Mouse (Mus musculus) lung, adult 2 months (tissue): Measurements from ENCODE around the gene Rhot2. TPM values are rescaled to one million over a fixed set of nuclear protein-coding genes. Genes with fewer than 3 reads are reported as not detected.

Experiments
- DNase-seq: peaks from one replicate; pipeline ENCODE4 v3.0.0; 2022
- H3K4me1 ChIP-seq: fragments of 200-500 bp; 2 replicates; pipeline ENCODE4 v1.6.1; 2011; ENCODE audit warnings: low read length; ENCODE audit not compliant: control insufficient read depth, insufficient read depth
- H3K4me3 ChIP-seq: fragments of 200-500 bp; replicated peaks from 2 replicates; pipeline ENCODE3; 2011; ENCODE audit warnings: low read depth, mild to moderate bottlenecking, control low read depth, low read length; ENCODE audit errors: extremely low read depth
- CTCF ChIP-seq: fragments of 200-500 bp; IDR thresholded peaks from 2 replicates; pipeline ENCODE4 v1.5.1; 2011; ENCODE audit warnings: mild to moderate bottlenecking, low read length, control low read depth; ENCODE audit not compliant: insufficient read depth
- POLR2A ChIP-seq: fragments of 200-500 bp; IDR thresholded peaks from 2 replicates; pipeline ENCODE4 v1.6.1; 2011; ENCODE audit warnings: low read depth, mild to moderate bottlenecking, control low read depth, low read length, borderline replicate concordance; ENCODE audit errors: extremely low read depth
- WGBS: fragments of 180-500 bp; shearing (Covaris S2); methylation state at CpG from one replicate; pipeline ENCODE4 v1.1.7; 2018; 5-methylcytosine and 5-hydroxymethylcytosine counted together
- polyA plus RNA-seq: library from polyadenylated mRNA; depleted of rRNA; stranded (reverse); fragments of >200 nt; gene quantifications from 2 replicates; pipeline ENCODE4 v1.2.3, GENCODE M21; 2012

Rhot2 gene
- polyA plus RNA-seq, 1 experiment, result 61.2 TPM

- Histone ChIP-seq H3K4me1 (peaks cover 11% of the 10 kb centered on the region), H3K4me3 (peak overlapping the region; percentile 75)
- DNase-seq, result no peak
- under 1% methylated on average over 38 of the region's 38 CpGs for WGBS
- no peak for TF ChIP-seq POLR2A
- TF ChIP-seq CTCF, result no peak
Observed at GRCm38 (mm10) chr17:25843636-25844395, 835 bp downstream of the Rhot2 start.

GRCm38 (mm10) chr17:25843122-25843521 lies 1.5 kb downstream of the Rhot2 start:
- no peak for DNase-seq
- 86% methylated on average over 4 of the region's 4 CpGs for WGBS
- no peak overlapping the region for H3K4me3 ChIP-seq
- H3K4me1 ChIP-seq, result peaks cover 11% of the 10 kb centered on the region
- no peak for TF ChIP-seq CTCF
- TF ChIP-seq POLR2A, result no peak

DNA sequence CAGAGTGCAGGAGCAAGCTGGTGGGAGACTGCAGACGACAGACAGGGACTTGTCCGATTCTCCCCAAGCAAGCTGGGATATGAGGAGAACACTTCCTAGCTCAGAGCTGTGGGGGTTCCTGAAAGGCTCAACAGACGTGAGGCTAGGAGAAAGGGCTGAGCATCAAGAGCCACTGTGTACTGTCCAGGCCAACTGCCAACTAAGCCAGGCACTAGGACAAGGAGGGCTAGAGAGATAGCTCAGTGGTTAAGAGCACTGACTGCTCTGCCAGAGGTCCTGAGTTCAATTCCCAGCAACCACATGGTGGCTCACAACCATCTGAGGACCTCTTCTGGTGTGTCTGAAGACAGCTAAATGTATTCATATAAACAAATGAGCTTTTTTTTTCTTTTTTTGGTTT lies 2.1 kb downstream of the Rhot2 start:
- no peak for TF ChIP-seq CTCF
- no peak for TF ChIP-seq POLR2A
- Histone ChIP-seq H3K4me1 (peaks cover 11% of the 10 kb centered on the region), H3K4me3 (no peak overlapping the region)
- whole genome bisulfite sequencing, result 78% methylated on average over 3 of the region's 3 CpGs
- DNase-seq, result no peak

- no peak for TF ChIP-seq CTCF
- no peak for TF ChIP-seq POLR2A
- WGBS, result 93% methylated on average over 22 of the region's 22 CpGs
- Histone ChIP-seq H3K4me3 (no peak within 1 kb of the TSS), H3K4me1 (peaks cover 18% of the 10 kb centered on the region)
- no peak for DNase-seq
Observed at GRCm38 (mm10) chr17:25841117-25841880, 3.4 kb downstream of the Rhot2 start, which contains the start of gene Gm20683. Gene Gm20683 (minus strand): TSS chr17:25841763.

DNA sequence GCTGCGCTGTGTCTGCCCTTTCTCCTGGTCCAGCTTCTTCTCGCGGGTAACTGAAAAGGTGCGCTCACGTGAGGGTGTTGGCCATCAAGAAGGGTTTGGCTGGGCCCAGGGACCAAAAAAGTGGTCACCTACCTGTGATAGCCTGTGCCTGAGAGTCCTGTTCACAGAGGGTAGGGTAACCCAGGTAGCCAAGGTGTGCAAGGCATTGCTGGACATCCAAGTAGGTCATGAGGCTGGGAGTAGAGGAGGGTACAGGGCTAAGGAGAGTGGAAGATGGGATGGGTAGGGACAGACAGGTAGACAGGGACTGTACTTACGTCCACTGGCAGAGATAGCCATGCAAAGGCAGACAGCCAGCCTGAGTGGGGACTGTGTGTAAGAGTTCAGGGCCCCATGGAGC lies 4.1 kb downstream of the Rhot2 start:
- TF ChIP-seq POLR2A, result no peak
- no peak for TF ChIP-seq CTCF
- Histone ChIP-seq H3K4me3 (no peak overlapping the region), H3K4me1 (peaks cover 18% of the 10 kb centered on the region)
- no peak for DNase-seq
- 95% methylated on average over 6 of the region's 6 CpGs for WGBS

DNA sequence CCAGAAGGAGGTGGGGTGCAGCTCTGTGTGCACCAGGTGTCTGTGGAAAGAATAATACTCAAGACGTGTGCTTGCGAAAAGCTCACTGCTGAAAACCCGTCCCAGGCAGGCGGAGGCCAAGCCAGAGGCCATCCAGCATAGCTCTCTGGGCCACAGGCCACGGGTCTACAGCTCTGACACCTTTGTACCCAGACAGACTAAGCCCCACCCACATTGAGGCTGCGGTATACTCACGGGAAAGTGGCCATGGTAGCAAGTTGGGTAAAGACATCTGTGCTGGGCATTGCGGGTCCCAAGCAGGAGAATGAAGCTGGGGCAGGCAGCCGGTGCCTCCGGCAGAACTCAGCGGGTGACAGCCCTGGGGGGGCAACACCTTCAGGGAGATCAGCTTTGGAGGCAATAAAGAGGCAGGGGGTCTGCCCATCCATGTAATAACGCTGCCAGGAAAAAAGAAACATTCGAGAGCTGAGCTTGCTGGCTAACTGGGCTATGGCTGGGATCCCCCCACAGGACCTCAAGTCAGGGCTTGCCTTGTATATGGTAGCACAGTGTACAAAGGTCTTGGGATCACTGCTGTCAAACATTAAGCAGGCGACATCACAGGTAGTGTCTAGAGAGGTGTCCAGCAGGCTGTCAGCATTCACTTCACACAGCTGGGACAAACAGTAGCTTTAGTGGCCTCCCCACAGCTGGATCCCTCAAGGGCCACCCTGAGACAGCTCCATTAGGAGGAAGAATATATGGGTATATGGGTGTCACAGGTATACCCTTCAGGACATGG lies 5.0 kb downstream of the Rhot2 start:
- 80% methylated on average over 14 of the region's 14 CpGs for WGBS
- Histone ChIP-seq H3K4me3 (no peak overlapping the region), H3K4me1 (peaks cover 17% of the 10 kb centered on the region)
- no peak for TF ChIP-seq CTCF
- TF ChIP-seq POLR2A, result no peak
- DNase-seq, result no peak

DNA sequence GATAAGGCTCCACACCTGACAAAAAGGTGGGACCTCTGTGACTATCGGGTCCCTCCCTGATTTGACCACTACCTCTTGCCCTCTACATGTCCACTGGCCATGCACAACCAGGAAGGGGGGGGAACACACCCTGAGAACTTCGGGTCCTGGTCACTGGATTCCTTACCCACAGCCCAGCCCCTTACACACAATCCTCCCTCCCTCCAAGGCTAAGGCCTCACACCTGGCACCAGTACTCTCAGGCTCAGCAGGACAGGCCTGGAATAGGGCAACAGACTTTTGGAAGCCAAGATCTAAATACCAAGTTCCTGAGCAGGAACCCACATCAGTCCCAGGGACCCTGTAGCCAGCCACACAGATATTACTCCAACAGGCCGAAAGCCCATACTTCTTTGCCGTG lies 5.7 kb downstream of the Rhot2 start:
- no peak overlapping the region for H3K4me3 ChIP-seq
- WGBS, result 84% methylated on average over 4 of the region's 4 CpGs
- TF ChIP-seq CTCF (no peak), POLR2A (no peak)
- peaks cover 22% of the 10 kb centered on the region for H3K4me1 ChIP-seq
- no peak for DNase-seq

DNA sequence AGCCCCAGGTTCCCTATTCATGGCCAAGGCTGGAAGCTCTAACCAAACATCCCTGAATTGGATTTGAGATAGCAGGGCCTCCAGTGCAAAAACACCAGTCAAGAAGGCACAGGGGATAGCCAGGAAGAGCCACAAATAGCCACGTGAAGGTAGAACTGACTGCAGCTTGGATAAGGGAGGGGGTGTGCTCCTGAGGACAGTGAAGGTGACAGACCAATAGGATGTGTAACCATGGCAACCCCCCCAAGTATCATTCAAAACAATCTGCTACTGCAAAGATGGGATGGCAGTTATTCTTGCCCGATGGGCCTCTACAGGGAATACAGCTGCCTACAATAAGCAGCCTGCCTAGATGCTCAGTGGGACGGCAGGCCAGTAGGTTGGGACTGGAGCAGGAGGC lies 7.1 kb downstream of the Rhot2 start:
- Histone ChIP-seq H3K4me3 (no peak overlapping the region), H3K4me1 (peaks cover 14% of the 10 kb centered on the region)
- no peak for DNase-seq
- whole genome bisulfite sequencing, result 49% methylated on average over 3 of the region's 3 CpGs
- TF ChIP-seq CTCF (no peak), POLR2A (no peak)

- TF ChIP-seq POLR2A, result peak; percentile 47; the same call in 1 of the 2 replicates
- no peak for TF ChIP-seq CTCF
- Histone ChIP-seq H3K4me3 (peak within 1 kb of the TSS; percentile 35), H3K4me1 (peaks cover 15% of the 10 kb centered on the region)
- peak; percentile 37 for DNase-seq
- 3% methylated on average over 29 of the region's 29 CpGs for WGBS
Observed at GRCm38 (mm10) chr17:25837076-25837410, 7.6 kb downstream of the Rhot2 start, which contains the start of gene Rhbdl1. Gene Rhbdl1 (minus strand): TSS chr17:25837295.

GRCm38 (mm10) chr17:25836397-25837075 lies 8.1 kb downstream of the Rhot2 start:
- DNase-seq, result no peak
- WGBS, result 26% methylated on average over 23 of the region's 23 CpGs
- H3K4me3 ChIP-seq, result peak overlapping the region; percentile 35
- TF ChIP-seq CTCF (no peak), POLR2A (no peak)
- peaks cover 20% of the 10 kb centered on the region for H3K4me1 ChIP-seq
